Mouse (Mus musculus) C2C12 (cell line): ENCODE results near the gene Spa17. TPM values are rescaled to one million over a fixed set of nuclear protein-coding genes. Genes with fewer than 3 reads are reported as not detected.

Experiments
- H3K27me3 ChIP-seq: one replicate; pipeline ENCODE4 v1.6.1; 2011; ENCODE audit not compliant: control insufficient read depth, insufficient read depth, insufficient read length
- H3K36me3 ChIP-seq: one replicate; pipeline ENCODE4 v1.6.1; 2011; ENCODE audit not compliant: control insufficient read depth, insufficient read depth
- H3K4me3 ChIP-seq: one replicate; pipeline ENCODE4 v1.5.1; 2011; ENCODE audit warnings: mild to moderate bottlenecking, control low read depth; ENCODE audit not compliant: poor library complexity, insufficient read depth, severe bottlenecking
- H3K79me2 ChIP-seq: one replicate; pipeline ENCODE4 v1.6.1; 2011; ENCODE audit not compliant: control insufficient read depth, insufficient read depth
- H3K79me3 ChIP-seq: one replicate; pipeline ENCODE4 v1.6.1; 2011; ENCODE audit warnings: low read depth, control low read depth
- H3ac ChIP-seq: one replicate; pipeline ENCODE3; 2011; ENCODE audit warnings: low read depth; ENCODE audit not compliant: control insufficient read depth, insufficient read length
- CEBPB ChIP-seq: IDR thresholded peaks from one replicate; pipeline ENCODE4 v1.6.1; 2011; ENCODE audit warnings: low read depth, mild to moderate bottlenecking, control low read depth, moderate library complexity
- CTCF ChIP-seq: IDR thresholded peaks from one replicate; pipeline ENCODE4 v1.5.1; 2011; ENCODE audit not compliant: control insufficient read depth, insufficient read depth, insufficient read length
- FOSL1 ChIP-seq: IDR thresholded peaks from one replicate; pipeline ENCODE4 v1.8.0; 2011; ENCODE audit warnings: mild to moderate bottlenecking, low read length; ENCODE audit not compliant: poor library complexity, insufficient read depth, severe bottlenecking
- MAX ChIP-seq: IDR thresholded peaks from one replicate; pipeline ENCODE4 v1.6.1; 2011; ENCODE audit warnings: mild to moderate bottlenecking, control low read depth
- MYOD1 ChIP-seq: IDR thresholded peaks from one replicate; pipeline ENCODE4 v1.6.1; 2011; ENCODE audit warnings: low read depth; ENCODE audit not compliant: control insufficient read depth, insufficient read length
- MYOG ChIP-seq: IDR thresholded peaks from one replicate; pipeline ENCODE4 v1.6.1; 2011; ENCODE audit not compliant: control insufficient read depth, insufficient read length; ENCODE audit errors: extremely low read depth
- USF1 ChIP-seq: IDR thresholded peaks from one replicate; pipeline ENCODE4 v1.6.1; 2011; ENCODE audit warnings: low read depth, mild to moderate bottlenecking, control low read depth, moderate library complexity
- polyA plus RNA-seq: library from polyadenylated mRNA; unstranded; fragments of >200 nt; fragmentation: generic; extraction: Trizol; gene quantifications from one replicate; pipeline ENCODE4 v1.2.1, GENCODE M21; 2012; ENCODE audit warnings: missing spikeins

The Spa17 gene
- polyA plus RNA-seq, 1 experiment, result 1.2 TPM

DNA sequence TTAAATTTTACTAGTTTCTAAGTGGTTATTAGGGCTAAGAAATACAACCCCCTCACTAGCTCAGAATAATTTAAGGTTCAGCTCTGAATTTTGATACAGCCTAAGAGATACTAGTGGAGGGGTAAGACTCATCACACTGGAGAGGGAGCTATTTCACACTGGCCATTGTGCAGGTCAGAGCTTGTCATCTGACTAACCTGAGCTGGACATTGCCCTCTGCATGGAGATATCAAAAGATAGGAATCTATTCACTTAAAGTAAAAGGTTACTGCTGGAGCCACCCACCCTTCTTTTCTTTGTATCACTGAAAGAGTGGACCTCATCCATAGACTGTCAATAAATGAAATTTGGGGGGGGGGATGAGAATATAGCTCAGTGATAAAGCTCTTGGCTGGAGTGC is 794 bp upstream of the Spa17 start:
- H3K79me3 ChIP-seq, result no peaks in the 10 kb centered on the region
- no peaks in the 10 kb centered on the region for H3K79me2 ChIP-seq
- H3ac ChIP-seq, result no peak overlapping the region
- no peaks in the 10 kb centered on the region for H3K36me3 ChIP-seq
- H3K4me3 ChIP-seq, result no peak overlapping the region
- H3K27me3 ChIP-seq, result no peaks in the 10 kb centered on the region
- TF ChIP-seq CEBPB, result no peak
- no peak for TF ChIP-seq FOSL1
- no peak for TF ChIP-seq MYOD1
- TF ChIP-seq CTCF, result no peak
- no peak for TF ChIP-seq USF1
- TF ChIP-seq MAX, result no peak
- no peak for TF ChIP-seq MYOG

DNA sequence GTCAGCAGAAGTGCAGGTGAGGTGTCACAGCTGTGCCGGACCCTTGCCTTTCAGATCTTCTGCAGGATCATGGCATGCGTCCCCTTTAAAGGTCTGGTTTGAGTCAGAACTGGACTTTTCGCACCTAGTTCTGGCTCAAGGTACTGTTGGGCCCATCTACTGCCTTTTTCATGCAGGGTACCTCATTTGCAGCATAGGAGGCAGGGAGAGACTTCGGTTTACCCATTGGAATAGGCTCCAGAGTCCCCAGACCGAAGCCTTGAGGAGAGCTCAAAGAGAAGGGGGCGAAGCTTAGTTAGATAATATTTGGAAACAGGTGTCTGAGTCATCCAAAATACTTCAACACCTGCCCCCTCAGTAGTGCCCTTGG is 374 bp upstream of the Spa17 start:
- no peaks in the 10 kb centered on the region for H3K79me2 ChIP-seq
- no peak overlapping the region for H3K4me3 ChIP-seq
- no peaks in the 10 kb centered on the region for H3K36me3 ChIP-seq

DNA sequence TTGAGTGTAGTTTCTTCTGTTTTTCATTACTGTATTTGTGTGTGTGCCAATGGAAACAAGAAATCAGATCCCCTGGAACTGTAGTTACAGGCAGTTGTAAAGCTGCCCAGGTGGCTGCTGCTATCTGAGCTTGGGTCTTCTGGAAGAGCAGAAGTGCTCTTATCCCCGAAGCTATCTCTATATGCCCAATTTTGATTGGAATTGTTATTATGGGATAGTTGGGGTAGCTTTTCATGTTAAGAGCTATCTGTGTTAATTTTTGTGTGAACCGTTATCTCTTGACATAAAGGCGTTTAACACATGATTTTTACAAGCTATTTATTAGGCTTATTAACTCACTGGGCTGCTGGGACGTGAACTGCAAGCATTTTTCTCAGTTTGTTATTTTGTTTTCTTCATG is 4.0 kb downstream of the Spa17 start:
- Histone ChIP-seq H3ac (no peak overlapping the region), H3K79me2 (no peaks in the 10 kb centered on the region), H3K4me3 (no peak overlapping the region), H3K36me3 (no peaks in the 10 kb centered on the region), H3K27me3 (no peaks in the 10 kb centered on the region), H3K79me3 (no peaks in the 10 kb centered on the region)
- TF ChIP-seq MAX (no peak), CEBPB (no peak)

More for the DNA sequence above, 374 bp upstream of the Spa17 start:
- no peak for TF ChIP-seq USF1
- TF ChIP-seq MAX, result no peak
- no peak for TF ChIP-seq FOSL1
- no peak for TF ChIP-seq MYOD1
- no peak for TF ChIP-seq CTCF
- no peak for TF ChIP-seq CEBPB
- TF ChIP-seq MYOG, result no peak
- H3K27me3 ChIP-seq, result no peaks in the 10 kb centered on the region
- H3ac ChIP-seq, result no peak overlapping the region
- H3K79me3 ChIP-seq, result no peaks in the 10 kb centered on the region

DNA sequence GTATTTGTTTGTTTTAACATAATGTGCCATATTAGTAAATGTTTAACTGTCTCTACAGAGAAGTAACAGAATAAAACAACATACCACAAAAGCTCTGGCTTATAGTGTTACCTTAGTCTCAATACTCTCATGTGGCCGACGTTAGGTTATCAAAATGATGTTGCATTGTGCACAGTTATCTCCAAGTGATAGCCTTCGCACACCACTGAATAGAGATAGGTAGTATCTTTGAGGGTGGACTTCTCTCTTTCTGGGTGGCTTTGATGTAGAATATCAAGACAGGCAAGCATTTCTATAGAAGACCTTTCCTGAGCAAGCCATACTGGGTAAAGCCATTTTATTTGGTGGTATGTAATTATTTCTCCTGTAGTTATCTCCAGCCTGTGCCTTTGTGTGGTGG is 8.4 kb downstream of the Spa17 start:
- Histone ChIP-seq H3ac (no peak overlapping the region), H3K79me3 (no peaks in the 10 kb centered on the region), H3K4me3 (no peak overlapping the region), H3K36me3 (no peaks in the 10 kb centered on the region), H3K79me2 (no peaks in the 10 kb centered on the region), H3K27me3 (no peaks in the 10 kb centered on the region)
- TF ChIP-seq CEBPB, result no peak
- no peak for TF ChIP-seq MYOG
- TF ChIP-seq CTCF, result no peak
- TF ChIP-seq MAX, result no peak
- no peak for TF ChIP-seq FOSL1
- TF ChIP-seq USF1, result no peak
- TF ChIP-seq MYOD1, result no peak

- no peaks in the 10 kb centered on the region for H3K79me3 ChIP-seq
- no peaks in the 10 kb centered on the region for H3K79me2 ChIP-seq
- H3K27me3 ChIP-seq, result no peaks in the 10 kb centered on the region
- H3ac ChIP-seq, result no peak overlapping the region
- no peaks in the 10 kb centered on the region for H3K36me3 ChIP-seq
- TF ChIP-seq MYOD1 (no peak), FOSL1 (no peak), USF1 (no peak), CTCF (no peak), CEBPB (no peak), MYOG (no peak), MAX (no peak)
- no peak overlapping the region for H3K4me3 ChIP-seq
Observed at GRCm38 (mm10) chr9:37600538-37601205, 12.8 kb downstream of the Spa17 start.

GRCm38 (mm10) chr9:37598637-37599036 is 14.9 kb downstream of the Spa17 start:
- Histone ChIP-seq H3K27me3 (no peaks in the 10 kb centered on the region), H3ac (no peak overlapping the region), H3K79me2 (no peaks in the 10 kb centered on the region), H3K36me3 (no peaks in the 10 kb centered on the region), H3K79me3 (no peaks in the 10 kb centered on the region), H3K4me3 (no peak overlapping the region)
- TF ChIP-seq MYOG (no peak), MAX (no peak)
